Mouse (Mus musculus) kidney, adult 18-20 months (tissue): Measurements from ENCODE around the gene Dzip1l.

Experiments used
- DNase-seq: peaks from one replicate; pipeline ENCODE4 v3.0.0; 2021

Dzip1l gene

GRCm38 (mm10) chr9:99661606-99662166 lies 32.4 kb downstream of the Dzip1l start:
- DNase-seq: peak; percentile 47

GRCm38 (mm10) chr9:99662406-99662805 lies 33.1 kb downstream of the Dzip1l start:
- peak; percentile 80 for DNase-seq

- DNase-seq: no peak
These were observed 33.6 kb downstream of the Dzip1l start for GRCm38 (mm10) chr9:99662887-99663286.

- DNase-seq: peak; percentile 36
These were observed 38.3 kb downstream of the Dzip1l start for GRCm38 (mm10) chr9:99667596-99667995.

GRCm38 (mm10) chr9:99671603-99672002 lies 42.3 kb downstream of the Dzip1l start:
- DNase-seq: no peak

GRCm38 (mm10) chr9:99675714-99676113 lies 46.4 kb downstream of the Dzip1l start:
- DNase-seq: no peak

GRCm38 (mm10) chr9:99681980-99682570 lies 52.8 kb downstream of the Dzip1l start:
- DNase-seq: no peak

- DNase-seq: no peak
These were observed 55.8 kb downstream of the Dzip1l start for GRCm38 (mm10) chr9:99685061-99685521.

- no peak for DNase-seq
These were observed 56.4 kb downstream of the Dzip1l start for GRCm38 (mm10) chr9:99685536-99686231.

- DNase-seq: no peak
These were observed 60.5 kb downstream of the Dzip1l start for GRCm38 (mm10) chr9:99689796-99690195.

GRCm38 (mm10) chr9:99690386-99690785 lies 61.1 kb downstream of the Dzip1l start:
- peak; percentile 36 for DNase-seq

- DNase-seq: no peak
These were observed 65.7 kb downstream of the Dzip1l start for GRCm38 (mm10) chr9:99694961-99695360.

- no peak for DNase-seq
These were observed 70.6 kb downstream of the Dzip1l start for GRCm38 (mm10) chr9:99699752-99700389.

- no peak for DNase-seq
These were observed 71.9 kb downstream of the Dzip1l start for GRCm38 (mm10) chr9:99701187-99701586.

- no peak for DNase-seq
These were observed 72.9 kb downstream of the Dzip1l start for GRCm38 (mm10) chr9:99702215-99702614.

GRCm38 (mm10) chr9:99703711-99704110 lies 74.4 kb downstream of the Dzip1l start:
- no peak for DNase-seq

- DNase-seq: no peak
These were observed 77.0 kb downstream of the Dzip1l start for GRCm38 (mm10) chr9:99706264-99706663.

GRCm38 (mm10) chr9:99707425-99708126 lies 78.3 kb downstream of the Dzip1l start:
- DNase-seq: peak; percentile 44

- no peak for DNase-seq
These were observed 80.4 kb downstream of the Dzip1l start for GRCm38 (mm10) chr9:99709588-99710248.

GRCm38 (mm10) chr9:99710297-99710696 lies 81.0 kb downstream of the Dzip1l start:
- DNase-seq: no peak

GRCm38 (mm10) chr9:99717134-99717533 lies 87.8 kb downstream of the Dzip1l start, which contains the start of gene Cldn18:
Gene Cldn18, minus strand, starts transcription at chr9:99717267.
- DNase-seq: no peak
